Mouse (Mus musculus) liver, postnatal 0 days (tissue): ENCODE results near the gene Dna2. TPM values are rescaled to one million over a fixed set of nuclear protein-coding genes. Genes with fewer than 3 reads are reported as not detected.

Experiments
- ATAC-seq: fragments of 200-750 bp; cut with Nextera tagmentation; 2 replicates; pipeline ENCODE4 v1.8.0; 2017; ENCODE audit warnings: mild to moderate bottlenecking, moderate library complexity
- DNase-seq: peaks from one replicate; pipeline ENCODE4 v3.0.0-alpha.2; 2016
- H3K27ac ChIP-seq: fragments of 300-500 bp; sonication (generic); 2 replicates; pipeline ENCODE4 v1.5.1; 2014; ENCODE audit warnings: antibody characterized with exemption, moderate library complexity, mild to moderate bottlenecking, low read depth
- H3K27me3 ChIP-seq: fragments of 300-500 bp; sonication (generic); 2 replicates; pipeline ENCODE4 v1.6.1; 2014; ENCODE audit warnings: low read length, control low read depth, mixed read lengths; ENCODE audit not compliant: insufficient read depth
- H3K36me3 ChIP-seq: fragments of 300-500 bp; sonication (generic); replicated peaks from 2 replicates; pipeline ENCODE4 v1.6.1; 2014; ENCODE audit warnings: mild to moderate bottlenecking, control low read depth, low read length, moderate library complexity, mixed read lengths; ENCODE audit not compliant: insufficient read depth
- H3K4me1 ChIP-seq: fragments of 300-500 bp; sonication (generic); 2 replicates; pipeline ENCODE4 v1.6.1; 2014; ENCODE audit warnings: antibody characterized with exemption, mild to moderate bottlenecking, control low read depth; ENCODE audit not compliant: insufficient read depth
- H3K4me2 ChIP-seq: fragments of 300-500 bp; sonication (generic); 2 replicates; pipeline ENCODE4 v1.6.1; 2014; ENCODE audit warnings: low read depth, mild to moderate bottlenecking, low read length, moderate library complexity, mixed read lengths
- H3K4me3 ChIP-seq: fragments of 300-500 bp; sonication (generic); 2 replicates; pipeline ENCODE4 v1.5.1; 2014; ENCODE audit warnings: low read depth, low read length
- H3K9ac ChIP-seq: fragments of 300-500 bp; sonication (generic); replicated peaks from 2 replicates; pipeline ENCODE4 v1.6.1; 2014; ENCODE audit warnings: mild to moderate bottlenecking, moderate library complexity
- H3K9me3 ChIP-seq: fragments of 300-500 bp; sonication (generic); 2 replicates; pipeline ENCODE4 v1.6.1; 2016; ENCODE audit warnings: mild to moderate bottlenecking, control low read depth, low read length, mixed read lengths
- CTCF ChIP-seq: sonication (generic); IDR thresholded peaks from 2 replicates; pipeline ENCODE4 v1.5.1; 2016; ENCODE audit warnings: antibody characterized with exemption, low read depth
- EP300 ChIP-seq: IDR thresholded peaks from 2 replicates; pipeline ENCODE4 v1.6.1; 2016; ENCODE audit warnings: antibody characterized with exemption, low read depth, mild to moderate bottlenecking
- WGBS: fragments of 180-500 bp; shearing (Covaris S2); extraction: QIAGEN DNeasy Blood & Tissue Kit; methylation state at CpG from one replicate; pipeline ENCODE4 v1.1.7; 2014; ENCODE audit not compliant: insufficient replicate concordance; 5-methylcytosine and 5-hydroxymethylcytosine counted together
- polyA plus RNA-seq: library from polyadenylated mRNA; unstranded; fragments of >200 nt; fragmentation: Nextera tagmentation; extraction: Ambion mirVana; gene quantifications from 2 replicates; pipeline ENCODE4 v1.2.1, GENCODE M21; 2015

Gene Dna2
- polyA plus RNA-seq, 1 experiment from 2014 or later = 10.6 TPM

DNA sequence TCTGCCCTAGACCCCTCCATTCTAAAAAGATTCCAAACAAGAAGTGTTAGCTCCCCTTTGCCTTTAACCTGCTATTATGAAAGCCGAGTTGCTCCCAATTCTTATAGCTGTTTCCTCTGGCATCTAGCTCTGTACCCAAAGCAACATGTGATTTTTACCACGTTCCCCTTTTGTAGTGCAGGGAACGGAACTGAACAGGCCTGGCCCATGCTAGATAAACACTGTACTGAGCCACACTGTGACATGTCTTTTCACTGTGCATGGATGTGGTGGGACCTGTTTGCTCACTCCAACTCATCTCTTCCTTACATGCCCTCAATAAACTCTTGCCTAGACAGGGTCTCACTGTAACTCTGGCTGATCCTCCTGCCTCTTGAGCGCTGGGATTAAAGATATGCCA lies 63.4 kb downstream of the Dna2 start:
- Histone ChIP-seq H3K4me3 (no peak overlapping the region), H3K4me1 (no peaks in the 10 kb centered on the region), H3K9me3 (no peaks in the 10 kb centered on the region), H3K36me3 (peaks cover 42% of the 10 kb centered on the region), H3K27me3 (no peaks in the 10 kb centered on the region), H3K9ac (no peak overlapping the region), H3K4me2 (no peak overlapping the region), H3K27ac (no peak overlapping the region)
- ATAC-seq (0 out of 2 replicates have a peak, but pooled peaks have one; percentile 27), DNase-seq (no peak)
- 48% methylated on average over 4 of the region's 4 CpGs for WGBS
- no peak for TF ChIP-seq EP300
- no peak for TF ChIP-seq CTCF

GRCm38 (mm10) chr10:63011556-63011955 lies 64.7 kb downstream of the Dna2 start:
- no peak overlapping the region for H3K4me2 ChIP-seq
- no peaks in the 10 kb centered on the region for H3K27me3 ChIP-seq
- DNase-seq (no peak), ATAC-seq (no peak)
- H3K9ac ChIP-seq = no peak overlapping the region
- 87% methylated on average over 6 of the region's 6 CpGs for WGBS
- no peaks in the 10 kb centered on the region for H3K4me1 ChIP-seq
- peaks cover 54% of the 10 kb centered on the region for H3K36me3 ChIP-seq
- no peaks in the 10 kb centered on the region for H3K9me3 ChIP-seq
- TF ChIP-seq CTCF (no peak), EP300 (no peak)
- no peak overlapping the region for H3K27ac ChIP-seq
- H3K4me3 ChIP-seq = no peak overlapping the region

- H3K4me1 ChIP-seq = no peaks in the 10 kb centered on the region
- WGBS = 52% methylated on average over 3 of the region's 3 CpGs
- DNase-seq = no peak
- H3K9me3 ChIP-seq = no peaks in the 10 kb centered on the region
- H3K4me3 ChIP-seq = no peak overlapping the region
- no peak overlapping the region for H3K27ac ChIP-seq
- peaks cover 64% of the 10 kb centered on the region for H3K36me3 ChIP-seq
- no peak for TF ChIP-seq CTCF
- no peak for TF ChIP-seq EP300
- no peaks in the 10 kb centered on the region for H3K27me3 ChIP-seq
- H3K4me2 ChIP-seq = no peak overlapping the region
- no peak for ATAC-seq
- H3K9ac ChIP-seq = no peak overlapping the region
Observed at GRCm38 (mm10) chr10:63013476-63013875, 66.7 kb downstream of the Dna2 start.

GRCm38 (mm10) chr10:63014168-63014567 lies 67.3 kb downstream of the Dna2 start:
- no peak overlapping the region for H3K9ac ChIP-seq
- DNase-seq = no peak
- ATAC-seq = no peak
- no peak overlapping the region for H3K4me3 ChIP-seq
- no peaks in the 10 kb centered on the region for H3K9me3 ChIP-seq
- H3K4me2 ChIP-seq = no peak overlapping the region
- H3K4me1 ChIP-seq = no peaks in the 10 kb centered on the region
- 88% methylated on average over 9 of the region's 9 CpGs for WGBS
- TF ChIP-seq CTCF (no peak), EP300 (no peak)
- H3K27me3 ChIP-seq = no peaks in the 10 kb centered on the region
- peaks cover 64% of the 10 kb centered on the region for H3K36me3 ChIP-seq
- H3K27ac ChIP-seq = no peak overlapping the region

- Histone ChIP-seq H3K27ac (no peak overlapping the region), H3K4me2 (no peak overlapping the region), H3K27me3 (no peaks in the 10 kb centered on the region), H3K9me3 (no peaks in the 10 kb centered on the region), H3K9ac (no peak overlapping the region), H3K4me1 (peaks cover 11% of the 10 kb centered on the region), H3K36me3 (peaks cover 37% of the 10 kb centered on the region), H3K4me3 (no peak overlapping the region)
- 91% methylated on average over 6 of the region's 6 CpGs for WGBS
- TF ChIP-seq EP300 = no peak
- TF ChIP-seq CTCF = no peak
- ATAC-seq (no peak), DNase-seq (no peak)
Observed at GRCm38 (mm10) chr10:63019304-63019703, 72.5 kb downstream of the Dna2 start.

GRCm38 (mm10) chr10:63021702-63022101 lies 74.9 kb downstream of the Dna2 start:
- Histone ChIP-seq H3K27ac (no peak overlapping the region), H3K27me3 (no peaks in the 10 kb centered on the region), H3K9ac (peak overlapping the region; percentile 100), H3K4me3 (peak overlapping the region; percentile 99), H3K4me1 (peaks cover 22% of the 10 kb centered on the region), H3K4me2 (peak overlapping the region; percentile 82), H3K9me3 (no peaks in the 10 kb centered on the region), H3K36me3 (peaks cover 14% of the 10 kb centered on the region)
- DNase-seq = no peak
- TF ChIP-seq EP300 = no peak
- no peak for TF ChIP-seq CTCF
- WGBS = 24% methylated on average over 4 of the region's 4 CpGs
- no peak for ATAC-seq
